Comparison of ENCODE assay signal across 8 mouse cellular contexts in genomic region chr2:25460551-25461309, GRCm38 (mm10). TPM values are rescaled to one million over a fixed set of nuclear protein-coding genes. Genes with fewer than 3 reads are reported as not detected.
A peak's percentile ranks its signal among the peaks of the same experiment; 100 is the strongest.
DNase-seq lines count a peak whose midpoint lies in the region; ATAC-seq lines count a peak whose summit lies in the region.

TSS of gene Paxx (minus strand) at chr2:25461094.

- H3K27ac ChIP-seq in hindbrain, embryonic 14.5 days = peak within 1 kb of the TSS; percentile 93

- H3K36me3 ChIP-seq in hindbrain, embryonic 14.5 days (replicated peaks; ENCODE audit: control insufficient read depth, insufficient read depth) = peaks cover 17% of the 10 kb centered on the region

- under 1% methylated on average over 48 of the region's 48 CpGs for WGBS in hindbrain, embryonic 14.5 days

- peak; percentile 99 for DNase-seq in R1 (ENCODE audit: low read depth, low spot score)
- DNase-seq in cerebellum, postnatal 25 days = peak; percentile 94 to 95
- DNase-seq in frontal cortex, postnatal 25 days (ENCODE audit: low spot score in 2 of 2) = peak; percentile 83 to 91
- DNase-seq in hindbrain, embryonic 14.5 days (ENCODE audit: low spot score) = peak; percentile 90
- DNase-seq in layer of hippocampus, postnatal 36 days = peak; percentile 90 to 91
- peak; percentile 98 for DNase-seq in lung, postnatal 36 days
- DNase-seq in retina, postnatal 1 day = peak; percentile 95
- peak; percentile 90 to 91 for DNase-seq in urinary bladder, adult 18-20 months (ENCODE audit: low spot score in 2 of 2)

- peak within 1 kb of the TSS; percentile 81 for H3K4me2 ChIP-seq in hindbrain, embryonic 14.5 days (replicated peaks)

- no peaks in the 10 kb centered on the region for H3K27me3 ChIP-seq in hindbrain, embryonic 14.5 days (ENCODE audit: control insufficient read depth, insufficient read depth, low read length)

- no peaks in the 10 kb centered on the region for H3K9me3 ChIP-seq in hindbrain, embryonic 14.5 days (ENCODE audit: control insufficient read depth, low read length)

- peak within 1 kb of the TSS; percentile 51 for H3K4me3 ChIP-seq in hindbrain, embryonic 14.5 days (replicated peaks; ENCODE audit: low read length)

- ATAC-seq in hindbrain, embryonic 14.5 days (ENCODE audit: low FRiP score) = peak; percentile 90

- H3K4me1 ChIP-seq in hindbrain, embryonic 14.5 days (replicated peaks; ENCODE audit: control insufficient read depth, insufficient read depth, low read length) = peaks cover 20% of the 10 kb centered on the region

- peak within 1 kb of the TSS; percentile 78 for H3K9ac ChIP-seq in hindbrain, embryonic 14.5 days

RNA-seq across cellular contexts. Expression of gene Paxx, which starts in this region (rescaled TPM):
- polyA plus RNA-seq in hindbrain, embryonic 14.5 days (2014; fragmentation: Nextera tagmentation; extraction: Ambion mirVana) = 93.1 and 109 TPM in 2 replicates
- total RNA-seq in layer of hippocampus, postnatal 36 days (2021) = 10 to 100 TPM; 46.2 to 62.8 TPM

Comparison
In these comparisons a context has a peak if more than half of its experiments do, and no peak if none do; other contexts are left out.
1. Peak in every context shown above with its lines: DNase-seq, ATAC-seq, H3K4me3 ChIP-seq and H3K27ac ChIP-seq.